In genomic region chr16:10969342-10969741, GRCm38 (mm10) we compare ENCODE assay signal across 12 mouse cellular contexts.
DNase-seq lines count a peak whose midpoint lies in the region; ATAC-seq and TF ChIP-seq lines count a peak whose summit lies in the region.
"Had no signal": no experiment of that assay in that cellular context is flagged by ENCODE, and none has a peak within 500 bp of the region (broad histone marks: within the 10 kb centered on the region; RNA-seq: fewer than 3 reads in every experiment).

No protein-coding gene starts in this region.

- ATAC-seq in liver, postnatal 0 days = no peak
- no peak for ATAC-seq in liver, embryonic 12.5 days
- ATAC-seq in megakaryocyte progenitor cell, adult 5-6 weeks (replicated peaks; ENCODE audit: poor library complexity) = peak; percentile 81
- ATAC-seq: intestine, embryonic 15.5 days; midbrain, embryonic 16.5 days had no signal

- no peak for TF ChIP-seq CTCF in liver, postnatal 0 days (IDR thresholded peaks at IDR 0.05; ENCODE audit: low read depth)
- no peak for TF ChIP-seq CTCF in bone marrow macrophage, adult 2 months (IDR thresholded peaks at IDR 0.05; ENCODE audit: low read depth, low read length)

- H3K36me3 ChIP-seq in liver, postnatal 0 days (replicated peaks; ENCODE audit: insufficient read depth, low read length) = peaks cover 18% of the 10 kb centered on the region
- H3K36me3 ChIP-seq in liver, embryonic 12.5 days = peaks cover 13% of the 10 kb centered on the region
- H3K36me3 ChIP-seq: neural tube, embryonic 13.5 days had no signal

- H3K4me3 ChIP-seq in liver, postnatal 0 days (ENCODE audit: low read depth, low read length) = no peak overlapping the region
- no peak overlapping the region for H3K4me3 ChIP-seq in liver, embryonic 12.5 days
- no peak overlapping the region for H3K4me3 ChIP-seq in bone marrow macrophage, adult 2 months (ENCODE audit: insufficient read depth, low read length)
- H3K4me3 ChIP-seq: intestine, embryonic 15.5 days; neural tube, embryonic 13.5 days had no signal

- H3K9ac ChIP-seq in liver, postnatal 0 days (replicated peaks) = no peak overlapping the region
- no peak overlapping the region for H3K9ac ChIP-seq in liver, embryonic 12.5 days
- H3K9ac ChIP-seq: intestine, embryonic 15.5 days; neural tube, embryonic 13.5 days had no signal

- H3K4me1 ChIP-seq in liver, postnatal 0 days (ENCODE audit: insufficient read depth) = peaks cover 64% of the 10 kb centered on the region
- H3K4me1 ChIP-seq in liver, embryonic 12.5 days = peaks cover 41% of the 10 kb centered on the region
- H3K4me1 ChIP-seq in bone marrow macrophage, adult 2 months (ENCODE audit: control insufficient read depth, insufficient read depth, low read length) = peaks cover 79% of the 10 kb centered on the region

- 38% methylated on average over 5 of the region's 5 CpGs for WGBS in liver, postnatal 0 days (ENCODE audit: insufficient replicate concordance)
- 27% methylated on average over 5 of the region's 5 CpGs for WGBS in liver, embryonic 12.5 days (ENCODE audit: insufficient replicate concordance)

- H3K9me3 ChIP-seq in liver, postnatal 0 days (ENCODE audit: low read length) = no peaks in the 10 kb centered on the region
- no peaks in the 10 kb centered on the region for H3K9me3 ChIP-seq in liver, embryonic 12.5 days (replicated peaks)
- H3K9me3 ChIP-seq: intestine, embryonic 15.5 days; neural tube, embryonic 13.5 days had no signal

- H3K27me3 ChIP-seq in liver, postnatal 0 days (ENCODE audit: insufficient read depth, low read length) = no peaks in the 10 kb centered on the region
- H3K27me3 ChIP-seq in liver, embryonic 12.5 days (replicated peaks) = no peaks in the 10 kb centered on the region
- H3K27me3 ChIP-seq: intestine, embryonic 15.5 days; neural tube, embryonic 13.5 days had no signal

- TF ChIP-seq POLR2A in bone marrow macrophage, adult 2 months (IDR thresholded peaks at IDR 0.05; ENCODE audit: borderline replicate concordance, low read depth, low read length) = no peak

- H3K4me2 ChIP-seq in liver, postnatal 0 days (ENCODE audit: low read depth, low read length) = 0 out of 2 replicates have a peak overlapping the region, but pooled peaks have one; percentile 2
- no peak overlapping the region for H3K4me2 ChIP-seq in liver, embryonic 12.5 days
- H3K4me2 ChIP-seq: intestine, embryonic 15.5 days; neural tube, embryonic 13.5 days had no signal

- no peak for DNase-seq in liver, postnatal 0 days
- DNase-seq in thymus, postnatal 4 days = peak; percentile 57
- no peak for DNase-seq in adrenal gland, adult 18-20 months (ENCODE audit: low spot score in 2 of 2)
- no peak for DNase-seq in gastrocnemius, postnatal 4 days (ENCODE audit: low spot score in 2 of 2)
- DNase-seq: cerebellum, postnatal 10 days; gastrocnemius, postnatal 10 days had no signal

- peak overlapping the region; percentile 55 for H3K27ac ChIP-seq in liver, postnatal 0 days (ENCODE audit: low read depth)
- H3K27ac ChIP-seq in liver, embryonic 12.5 days = no peak overlapping the region
- peak overlapping the region; percentile 10; the same call in 1 of the 2 replicates for H3K27ac ChIP-seq in bone marrow macrophage, adult 2 months (ENCODE audit: insufficient read depth, low read depth, low read length)
- H3K27ac ChIP-seq: intestine, embryonic 15.5 days; neural tube, embryonic 13.5 days had no signal

- TF ChIP-seq EP300 in liver, postnatal 0 days (IDR thresholded peaks at IDR 0.05; ENCODE audit: low read depth) = no peak
